10 mouse cellular contexts compared by ENCODE assay signal in the genomic region with DNA sequence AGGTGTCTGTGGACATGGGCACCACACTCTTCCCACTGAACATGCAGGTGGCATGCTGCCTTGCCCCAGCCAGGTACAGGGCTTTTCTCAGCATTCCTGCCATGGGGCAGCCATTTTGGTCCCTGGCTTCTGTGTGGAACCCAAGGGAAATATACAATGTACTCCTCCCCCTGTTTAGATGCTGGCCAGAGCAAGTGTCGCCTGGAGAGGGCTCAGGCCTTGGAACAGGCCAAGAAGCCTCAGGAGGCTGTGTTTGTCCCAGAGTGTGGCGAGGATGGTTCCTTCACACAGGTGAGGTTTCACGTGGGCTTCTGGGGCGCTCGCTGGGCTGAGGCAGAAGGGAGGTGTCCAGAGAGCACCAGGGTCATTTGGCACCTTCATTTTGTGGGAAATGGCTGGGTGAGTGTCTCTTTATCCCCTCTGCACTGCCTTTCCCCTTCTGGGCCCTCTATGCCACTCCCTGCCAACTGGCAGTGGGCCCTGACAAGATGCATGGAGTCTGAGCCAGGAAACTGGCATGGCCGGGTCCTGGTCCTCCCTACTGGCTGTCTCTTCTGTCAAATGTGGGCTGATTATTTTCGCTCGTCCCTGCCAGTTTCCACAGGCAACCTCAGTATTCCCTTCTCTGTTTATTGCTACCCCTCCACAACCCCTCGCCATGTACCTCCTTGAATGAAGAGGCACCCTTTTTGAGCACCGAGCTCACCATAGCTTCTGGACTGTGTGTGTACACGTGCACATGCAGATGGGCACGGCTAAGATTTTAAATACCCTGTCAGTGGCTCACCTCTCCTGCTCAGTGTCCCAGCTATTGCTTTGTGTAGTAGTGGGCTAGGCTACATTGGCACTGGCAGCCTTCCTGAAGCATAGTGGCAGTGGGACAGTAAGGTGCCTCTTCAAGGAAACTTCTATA.
A peak's percentile ranks its signal among the peaks of the same experiment; 100 is the strongest.
DNase-seq lines count a peak whose midpoint lies in the region; ATAC-seq and TF ChIP-seq lines count a peak whose summit lies in the region.
"Had no signal": no experiment of that assay in that cellular context is flagged by ENCODE, and none has a peak within 500 bp of the region (broad histone marks: within the 10 kb centered on the region; RNA-seq: fewer than 3 reads in every experiment).

No protein-coding gene starts in this region.

- no peak for DNase-seq in hindbrain, embryonic 11.5 days (ENCODE audit: low spot score)
- DNase-seq in brain, embryonic 14.5 days (ENCODE audit: low read depth): peak; percentile 88
- DNase-seq in forebrain, embryonic 14.5 days (ENCODE audit: low spot score): peak; percentile 70
- DNase-seq in midbrain, embryonic 11.5 days (ENCODE audit: low spot score, missing footprints): peak; percentile 57
- no peak for DNase-seq in thymus, adult 2 months
- no peak for DNase-seq in urinary bladder, postnatal 25 days (ENCODE audit: low spot score)
- DNase-seq: lung, postnatal 4 days had no signal

- no peaks in the 10 kb centered on the region for H3K27me3 ChIP-seq in hindbrain, embryonic 15.5 days
- no peaks in the 10 kb centered on the region for H3K27me3 ChIP-seq in hindbrain, embryonic 11.5 days (ENCODE audit: control insufficient read depth, insufficient read depth, low read length)
- H3K27me3 ChIP-seq in forebrain, embryonic 14.5 days (replicated peaks; ENCODE audit: control insufficient read depth, insufficient read depth, low read length): no peaks in the 10 kb centered on the region
- H3K27me3 ChIP-seq in midbrain, embryonic 11.5 days (ENCODE audit: control insufficient read depth, insufficient read depth, low read length): no peaks in the 10 kb centered on the region
- no peaks in the 10 kb centered on the region; the same call in 1 of the 2 replicates for H3K27me3 ChIP-seq in kidney, embryonic 16.5 days (ENCODE audit: insufficient read depth, low read length)
- no peaks in the 10 kb centered on the region for H3K27me3 ChIP-seq in thymus, adult 2 months (ENCODE audit: control insufficient read depth, insufficient read depth, low read length)

- peak overlapping the region; percentile 75 for H3K27ac ChIP-seq in hindbrain, embryonic 15.5 days (replicated peaks)
- H3K27ac ChIP-seq in hindbrain, embryonic 11.5 days (ENCODE audit: low read depth, low read length): no peak overlapping the region
- peak overlapping the region; percentile 33; the same call in 1 of the 2 replicates for H3K27ac ChIP-seq in forebrain, embryonic 14.5 days (ENCODE audit: low read depth, low read length)
- no peak overlapping the region for H3K27ac ChIP-seq in midbrain, embryonic 11.5 days (ENCODE audit: low read depth, low read length)
- H3K27ac ChIP-seq in kidney, embryonic 16.5 days (ENCODE audit: low read length): no peak overlapping the region
- no peak overlapping the region for H3K27ac ChIP-seq in thymus, adult 2 months (ENCODE audit: control insufficient read depth, insufficient read depth, low read length)

- no peak for TF ChIP-seq POLR2A in brain, embryonic 14.5 days (IDR thresholded peaks at IDR 0.05; ENCODE audit: borderline replicate concordance, extremely low read depth, insufficient read depth, insufficient read length, poor library complexity, severe bottlenecking)
- no peak for TF ChIP-seq POLR2A in thymus, adult 2 months (IDR thresholded peaks at IDR 0.05; ENCODE audit: control insufficient read depth, extremely low read depth, insufficient read depth, low read length, poor library complexity)

- no peak overlapping the region for H3K4me2 ChIP-seq in hindbrain, embryonic 15.5 days
- no peak overlapping the region for H3K4me2 ChIP-seq in hindbrain, embryonic 11.5 days (replicated peaks; ENCODE audit: low read depth, low read length)
- no peak overlapping the region for H3K4me2 ChIP-seq in forebrain, embryonic 14.5 days (ENCODE audit: low read length)
- H3K4me2 ChIP-seq in midbrain, embryonic 11.5 days: no peak overlapping the region
- no peak overlapping the region for H3K4me2 ChIP-seq in kidney, embryonic 16.5 days (replicated peaks; ENCODE audit: low read depth, low read length)

- peak; percentile 88 for ATAC-seq in hindbrain, embryonic 15.5 days (ENCODE audit: low FRiP score, low read depth)
- no peak for ATAC-seq in hindbrain, embryonic 11.5 days (ENCODE audit: low FRiP score)
- ATAC-seq in forebrain, embryonic 14.5 days: peak; percentile 68; the same call in 1 of the 2 replicates
- ATAC-seq in midbrain, embryonic 11.5 days (ENCODE audit: low FRiP score): no peak
- ATAC-seq in kidney, embryonic 16.5 days (ENCODE audit: low FRiP score, low TSS enrichment): no peak

- H3K9me3 ChIP-seq in hindbrain, embryonic 15.5 days: no peaks in the 10 kb centered on the region
- H3K9me3 ChIP-seq in hindbrain, embryonic 11.5 days (ENCODE audit: control insufficient read depth, low read length): no peaks in the 10 kb centered on the region
- no peaks in the 10 kb centered on the region for H3K9me3 ChIP-seq in forebrain, embryonic 14.5 days (replicated peaks; ENCODE audit: control insufficient read depth, low read length)
- H3K9me3 ChIP-seq in midbrain, embryonic 11.5 days (ENCODE audit: control insufficient read depth, low read length): no peaks in the 10 kb centered on the region
- no peaks in the 10 kb centered on the region for H3K9me3 ChIP-seq in kidney, embryonic 16.5 days (ENCODE audit: low read length)
- H3K9me3 ChIP-seq: G1E had no signal

- WGBS in hindbrain, embryonic 15.5 days: 73% methylated on average over 12 of the region's 12 CpGs
- WGBS in hindbrain, embryonic 11.5 days: 93% methylated on average over 12 of the region's 12 CpGs
- WGBS in forebrain, embryonic 14.5 days: 69% methylated on average over 12 of the region's 12 CpGs
- WGBS in midbrain, embryonic 11.5 days: 92% methylated on average over 12 of the region's 12 CpGs
- WGBS in kidney, embryonic 16.5 days: 85% methylated on average over 12 of the region's 12 CpGs
- 96% methylated on average over 12 of the region's 12 CpGs for WGBS in thymus, adult 2 months

- no peak overlapping the region for H3K4me3 ChIP-seq in hindbrain, embryonic 15.5 days
- H3K4me3 ChIP-seq in hindbrain, embryonic 11.5 days (ENCODE audit: low read depth, low read length): no peak overlapping the region
- H3K4me3 ChIP-seq in forebrain, embryonic 14.5 days (ENCODE audit: low read depth, low read length): no peak overlapping the region
- H3K4me3 ChIP-seq in midbrain, embryonic 11.5 days (ENCODE audit: low read depth, low read length): no peak overlapping the region
- no peak overlapping the region for H3K4me3 ChIP-seq in kidney, embryonic 16.5 days (ENCODE audit: low read length)
- H3K4me3 ChIP-seq in thymus, adult 2 months (ENCODE audit: control insufficient read depth, insufficient read depth, low read length): no peak overlapping the region

- H3K4me1 ChIP-seq in hindbrain, embryonic 15.5 days (replicated peaks): peaks cover 26% of the 10 kb centered on the region
- H3K4me1 ChIP-seq in hindbrain, embryonic 11.5 days (replicated peaks; ENCODE audit: control insufficient read depth, insufficient read depth, low read length): peaks cover 6% of the 10 kb centered on the region; the same call in 1 of the 2 replicates
- H3K4me1 ChIP-seq in forebrain, embryonic 14.5 days (ENCODE audit: control insufficient read depth, insufficient read depth, low read length): peaks cover 2% of the 10 kb centered on the region; the same call in 1 of the 2 replicates
- peaks cover 10% of the 10 kb centered on the region for H3K4me1 ChIP-seq in midbrain, embryonic 11.5 days (ENCODE audit: control insufficient read depth, insufficient read depth, low read length)
- H3K4me1 ChIP-seq in kidney, embryonic 16.5 days (ENCODE audit: insufficient read depth, low read length): no peaks in the 10 kb centered on the region
- no peaks in the 10 kb centered on the region for H3K4me1 ChIP-seq in thymus, adult 2 months (replicated peaks; ENCODE audit: control insufficient read depth, insufficient read depth, low read length)

- H3K9ac ChIP-seq in hindbrain, embryonic 15.5 days: no peak overlapping the region
- H3K9ac ChIP-seq in hindbrain, embryonic 11.5 days (ENCODE audit: low read depth, low read length): no peak overlapping the region
- H3K9ac ChIP-seq in forebrain, embryonic 14.5 days (ENCODE audit: low read length): no peak overlapping the region
- no peak overlapping the region for H3K9ac ChIP-seq in midbrain, embryonic 11.5 days (ENCODE audit: low read length)
- no peak overlapping the region for H3K9ac ChIP-seq in kidney, embryonic 16.5 days (replicated peaks; ENCODE audit: low read length)

- no peak for TF ChIP-seq CTCF in brain, embryonic 14.5 days (IDR thresholded peaks at IDR 0.05; ENCODE audit: borderline replicate concordance, extremely low read depth, insufficient read depth, insufficient read length)
- no peak for TF ChIP-seq CTCF in thymus, adult 2 months (IDR thresholded peaks at IDR 0.05; ENCODE audit: borderline replicate concordance, control insufficient read depth, extremely low read depth, insufficient read depth, low read length, poor library complexity)

- no peaks in the 10 kb centered on the region for H3K36me3 ChIP-seq in hindbrain, embryonic 15.5 days
- no peaks in the 10 kb centered on the region for H3K36me3 ChIP-seq in hindbrain, embryonic 11.5 days (ENCODE audit: control insufficient read depth, insufficient read depth, low read length)
- H3K36me3 ChIP-seq in forebrain, embryonic 14.5 days (ENCODE audit: control insufficient read depth, insufficient read depth, low read length): no peaks in the 10 kb centered on the region
- no peaks in the 10 kb centered on the region for H3K36me3 ChIP-seq in midbrain, embryonic 11.5 days (ENCODE audit: control insufficient read depth, insufficient read depth, low read length)
- H3K36me3 ChIP-seq in kidney, embryonic 16.5 days (ENCODE audit: insufficient read depth, low read length): no peaks in the 10 kb centered on the region
- H3K36me3 ChIP-seq in thymus, adult 2 months (ENCODE audit: control insufficient read depth, insufficient read depth, low read length): no peaks in the 10 kb centered on the region

Comparison
In these comparisons a context has a peak if more than half of its experiments do, and no peak if none do; other contexts are left out.
1. ATAC-seq: peak in hindbrain, embryonic 15.5 days (single experiment) and forebrain, embryonic 14.5 days (single experiment); none in hindbrain, embryonic 11.5 days (single experiment), midbrain, embryonic 11.5 days (single experiment) and kidney, embryonic 16.5 days (single experiment).
2. H3K27ac ChIP-seq: peak in hindbrain, embryonic 15.5 days (single experiment) and forebrain, embryonic 14.5 days (single experiment); none in hindbrain, embryonic 11.5 days (single experiment), midbrain, embryonic 11.5 days (single experiment), kidney, embryonic 16.5 days (single experiment) and thymus, adult 2 months (single experiment).
3. DNase-seq: peak in brain, embryonic 14.5 days (single experiment), forebrain, embryonic 14.5 days (single experiment) and midbrain, embryonic 11.5 days (single experiment); none in hindbrain, embryonic 11.5 days (single experiment), thymus, adult 2 months (single experiment) and urinary bladder, postnatal 25 days (single experiment).